Mouse (Mus musculus) liver, embryonic 14.5 days (tissue): ENCODE data around the gene Ehd4. TPM values are rescaled to one million over a fixed set of nuclear protein-coding genes. Genes with fewer than 3 reads are reported as not detected.

Source experiments
- ATAC-seq: fragments of 200-750 bp; cut with Nextera tagmentation; 2 replicates; pipeline ENCODE4 v1.8.0; 2017; ENCODE audit warnings: moderate number of reproducible peaks, mild to moderate bottlenecking, moderate library complexity; ENCODE audit not compliant: insufficient read depth
- DNase-seq, 3 experiments: peaks; one replicate each; pipeline ENCODE4 v3.0.0-alpha.2; 2012 to 2013; ENCODE audit warnings: low read depth in 3 of 3, low spot score in 3 of 3
- H3K27ac ChIP-seq: fragments of 300-500 bp; sonication (generic); 2 replicates; pipeline ENCODE4 v1.5.1; 2014; ENCODE audit warnings: moderate library complexity, mild to moderate bottlenecking, control low read depth, inconsistent platforms
- H3K27me3 ChIP-seq: fragments of 300-500 bp; sonication (generic); 2 replicates; pipeline ENCODE4 v1.6.1; 2014; ENCODE audit warnings: mild to moderate bottlenecking, low read length, moderate library complexity; ENCODE audit not compliant: control insufficient read depth, insufficient read depth
- H3K36me3 ChIP-seq: fragments of 300-500 bp; sonication (generic); replicated peaks from 2 replicates; pipeline ENCODE4 v1.6.1; 2014; ENCODE audit warnings: low read depth; ENCODE audit not compliant: control insufficient read depth, insufficient read depth
- H3K4me1 ChIP-seq, 2 experiments: fragments of 200-500 bp in 1 of 2; fragments of 300-500 bp in 1 of 2; sonication (generic) in 1 of 2; replicated peaks; 2 replicates each; pipeline ENCODE4 v1.6.1; 2012 to 2014; ENCODE audit warnings: antibody characterized with exemption in 1 of 2, inconsistent platforms in 1 of 2, low read length in 1 of 2; ENCODE audit not compliant: control insufficient read depth in 2 of 2, insufficient read depth in 2 of 2
- H3K4me2 ChIP-seq: fragments of 300-500 bp; sonication (generic); 2 replicates; pipeline ENCODE4 v1.6.1; 2014; ENCODE audit warnings: low read depth, mild to moderate bottlenecking, control low read depth, moderate library complexity
- H3K4me3 ChIP-seq, 2 experiments: fragments of 200-500 bp in 1 of 2; fragments of 300-500 bp in 1 of 2; sonication (generic) in 1 of 2; 2 replicates each; pipeline ENCODE4 v1.5.1; 2012 to 2014; ENCODE audit warnings: low read depth in 2 of 2, low read length in 2 of 2, mild to moderate bottlenecking in 2 of 2, control low read depth in 1 of 2, inconsistent platforms in 1 of 2, moderate library complexity in 1 of 2; ENCODE audit not compliant: insufficient read depth in 1 of 2
- H3K9ac ChIP-seq: fragments of 300-500 bp; sonication (generic); replicated peaks from 2 replicates; pipeline ENCODE4 v1.6.1; 2014; ENCODE audit warnings: mild to moderate bottlenecking, control low read depth, moderate library complexity
- H3K9me3 ChIP-seq: fragments of 300-500 bp; sonication (generic); 2 replicates; pipeline ENCODE4 v1.6.1; 2016; ENCODE audit warnings: low read length, mixed read lengths; ENCODE audit not compliant: control insufficient read depth
- CTCF ChIP-seq: IDR thresholded peaks from 2 replicates; pipeline ENCODE4 v1.5.1; 2016; ENCODE audit warnings: antibody characterized with exemption, low read depth, control low read depth
- EP300 ChIP-seq: IDR thresholded peaks from 2 replicates; pipeline ENCODE4 v1.6.1; 2016; ENCODE audit warnings: antibody characterized with exemption, low read depth
- WGBS: fragments of 180-500 bp; shearing (Covaris S2); extraction: QIAGEN DNeasy Blood & Tissue Kit; methylation state at CpG from one replicate; pipeline ENCODE4 v1.1.7; 2014; ENCODE audit not compliant: insufficient replicate concordance; 5-methylcytosine and 5-hydroxymethylcytosine counted together
- polyA plus RNA-seq, 2 experiments: library from polyadenylated mRNA; depleted of rRNA in 1 of 2; stranded (reverse) in 1 of 2; unstranded in 1 of 2; fragments of >200 nt; fragmentation: Nextera tagmentation in 1 of 2; extraction: Ambion mirVana in 1 of 2; gene quantifications; 2 replicates each; pipeline versions ENCODE4 v1.2.1 to v1.2.3; 2012 to 2014

Gene Ehd4
- polyA plus RNA-seq, 2 experiments: 6.8 to 15.9 TPM

GRCm38 (mm10) chr2:120111596-120111995 lies 42.8 kb downstream of the Ehd4 start:
- H3K4me2 ChIP-seq: no peak overlapping the region
- DNase-seq (no peak), ATAC-seq (no peak)
- TF ChIP-seq EP300 (no peak), CTCF (no peak)
- no peaks in the 10 kb centered on the region for H3K36me3 ChIP-seq
- H3K4me3 ChIP-seq: no peak overlapping the region
- H3K9ac ChIP-seq: no peak overlapping the region
- H3K9me3 ChIP-seq: no peaks in the 10 kb centered on the region
- H3K27ac ChIP-seq: no peak overlapping the region
- WGBS: 65% methylated on average over 4 of the region's 4 CpGs
- no peaks in the 10 kb centered on the region for H3K27me3 ChIP-seq
- H3K4me1 ChIP-seq: peaks cover 0 to 4% of the 10 kb centered on the region in 2 experiments; a peak in 1 of 4 replicates

GRCm38 (mm10) chr2:120111172-120111571 lies 43.2 kb downstream of the Ehd4 start:
- Histone ChIP-seq H3K4me3 (no peak overlapping the region), H3K9me3 (no peaks in the 10 kb centered on the region), H3K27me3 (no peaks in the 10 kb centered on the region), H3K4me2 (no peak overlapping the region), H3K9ac (no peak overlapping the region), H3K27ac (no peak overlapping the region), H3K36me3 (no peaks in the 10 kb centered on the region), H3K4me1 (peaks cover 0 to 4% of the 10 kb centered on the region in 2 experiments; a peak in 1 of 4 replicates)
- TF ChIP-seq CTCF: no peak
- TF ChIP-seq EP300: no peak
- ATAC-seq: no peak
- 47% methylated on average over 3 of the region's 3 CpGs for WGBS
- no peak for DNase-seq

GRCm38 (mm10) chr2:120108077-120108476 lies 46.3 kb downstream of the Ehd4 start:
- no peak overlapping the region for H3K27ac ChIP-seq
- WGBS: 80% methylated on average over 4 of the region's 4 CpGs
- no peaks in the 10 kb centered on the region for H3K9me3 ChIP-seq
- H3K4me2 ChIP-seq: no peak overlapping the region
- no peak overlapping the region for H3K4me3 ChIP-seq
- no peaks in the 10 kb centered on the region for H3K36me3 ChIP-seq
- no peak overlapping the region for H3K9ac ChIP-seq
- TF ChIP-seq CTCF (no peak), EP300 (no peak)
- H3K4me1 ChIP-seq: peaks cover 0 to 2% of the 10 kb centered on the region in 2 experiments; a peak in 1 of 4 replicates
- no peaks in the 10 kb centered on the region for H3K27me3 ChIP-seq
- ATAC-seq (no peak), DNase-seq (no peak)

GRCm38 (mm10) chr2:120107446-120107845 lies 47.0 kb downstream of the Ehd4 start:
- WGBS: 81% methylated on average over 2 of the region's 2 CpGs
- DNase-seq (no peak), ATAC-seq (no peak)

GRCm38 (mm10) chr2:120106397-120106973 lies 47.9 kb downstream of the Ehd4 start:
- Histone ChIP-seq H3K9me3 (no peaks in the 10 kb centered on the region), H3K36me3 (no peaks in the 10 kb centered on the region), H3K27ac (no peak overlapping the region), H3K4me1 (peaks cover 0 to 5% of the 10 kb centered on the region in 2 experiments; a peak in 1 of 4 replicates), H3K4me3 (no peak overlapping the region), H3K9ac (no peak overlapping the region), H3K27me3 (no peaks in the 10 kb centered on the region), H3K4me2 (no peak overlapping the region)
- 71% methylated on average over 8 of the region's 8 CpGs for WGBS
- no peak for ATAC-seq
- TF ChIP-seq EP300 (no peak), CTCF (no peak)
- DNase-seq: no peak

More at GRCm38 (mm10) chr2:120107446-120107845, 47.0 kb downstream of the Ehd4 start:
- H3K9me3 ChIP-seq: no peaks in the 10 kb centered on the region
- no peak for TF ChIP-seq CTCF
- no peak for TF ChIP-seq EP300
- H3K9ac ChIP-seq: no peak overlapping the region
- H3K36me3 ChIP-seq: no peaks in the 10 kb centered on the region
- H3K27me3 ChIP-seq: no peaks in the 10 kb centered on the region
- no peak overlapping the region for H3K27ac ChIP-seq
- H3K4me2 ChIP-seq: no peak overlapping the region
- H3K4me1 ChIP-seq: peaks cover 0 to 5% of the 10 kb centered on the region in 2 experiments; a peak in 1 of 4 replicates
- H3K4me3 ChIP-seq: no peak overlapping the region
